Mouse (Mus musculus): ENCODE measurements around the gene Gapdh.

Gene Gapdh

DNA sequence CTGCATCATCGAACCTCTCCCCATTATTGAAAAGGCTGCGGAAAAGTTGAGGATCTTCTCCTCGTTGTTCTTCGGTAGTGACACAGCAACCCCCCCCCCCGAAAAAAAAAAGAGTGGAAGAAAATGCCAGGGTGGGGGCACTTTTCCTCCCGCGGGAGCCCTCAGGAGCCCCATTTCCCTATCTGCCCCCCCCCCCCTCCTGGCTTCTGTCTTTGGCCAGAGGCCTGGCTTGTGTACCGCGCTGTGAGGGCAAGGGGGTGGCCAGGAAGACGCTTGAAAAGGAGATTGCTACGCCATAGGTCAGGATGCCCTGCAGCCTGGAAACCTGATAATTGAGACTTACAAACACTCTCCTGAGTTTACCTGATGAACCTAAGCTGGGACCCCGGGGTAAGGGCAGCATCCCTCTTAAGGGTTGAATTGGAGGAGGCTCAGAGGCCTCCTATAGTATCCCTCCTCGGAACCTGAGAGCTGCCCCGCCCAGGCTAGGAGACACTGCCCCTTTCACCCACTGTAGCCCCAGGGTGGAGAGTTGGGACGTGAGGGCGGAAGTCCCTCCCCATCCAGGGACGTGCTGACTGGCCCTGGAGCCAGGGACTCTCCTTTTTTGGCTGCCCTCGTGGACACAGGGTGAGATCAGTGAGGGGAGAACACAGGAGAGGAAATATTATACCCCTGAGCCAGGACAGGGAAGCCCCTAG lies at the start of gene Gapdh:
Gene Gapdh, minus strand, starts transcription at position 417 of the 701 bp plus-strand sequence.
- in situ Hi-C loops (cut with MboI) = no loop called here

DNA sequence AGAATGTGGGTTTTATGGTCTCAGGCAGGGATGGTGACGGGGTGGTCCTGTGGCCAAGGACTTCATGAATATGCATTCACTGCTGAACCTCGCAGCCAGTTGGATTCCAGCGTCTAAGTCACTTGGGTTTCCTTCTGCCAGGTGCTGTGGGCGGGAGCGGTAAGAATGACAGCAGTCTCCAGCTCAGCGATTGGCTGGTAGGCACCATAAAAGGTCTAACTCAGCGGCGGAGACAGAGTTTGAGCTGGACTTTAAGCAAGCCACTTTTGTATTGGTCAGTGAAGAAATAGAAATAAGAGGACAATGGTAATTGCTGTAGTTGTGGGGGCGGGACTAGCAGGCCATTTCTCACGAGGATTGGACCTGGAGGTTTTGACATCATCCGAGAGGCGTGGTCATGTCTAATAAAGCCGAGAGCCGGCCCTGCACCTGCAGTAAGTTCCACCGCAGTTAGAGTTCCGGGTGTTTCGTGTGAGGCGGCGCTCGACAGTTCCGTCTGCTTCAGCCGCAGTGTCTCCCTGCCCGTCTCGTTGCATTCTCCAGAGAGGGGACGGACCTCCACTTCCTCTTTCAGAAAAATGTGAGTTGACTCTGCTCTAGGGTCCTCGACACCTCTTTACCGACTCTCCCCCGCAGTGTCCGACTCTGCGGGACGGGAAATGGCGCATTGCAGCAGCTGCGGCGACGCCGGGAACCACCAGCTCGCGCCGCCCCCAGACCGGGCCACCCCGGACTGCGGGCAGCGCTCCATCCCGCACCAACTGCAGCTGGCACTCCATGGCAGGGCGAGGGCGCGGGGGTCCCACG lies 49.1 kb upstream of the Gapdh start, which contains the start of gene Vamp1:
Gene Vamp1, plus strand, starts transcription at position 404 of the 807 bp plus-strand sequence.
- in situ Hi-C loops (cut with MboI) = loop anchor here (5.0 kb wide), 1 partner anchor 57 kb away; no protein-coding TSS in a partner anchor

DNA sequence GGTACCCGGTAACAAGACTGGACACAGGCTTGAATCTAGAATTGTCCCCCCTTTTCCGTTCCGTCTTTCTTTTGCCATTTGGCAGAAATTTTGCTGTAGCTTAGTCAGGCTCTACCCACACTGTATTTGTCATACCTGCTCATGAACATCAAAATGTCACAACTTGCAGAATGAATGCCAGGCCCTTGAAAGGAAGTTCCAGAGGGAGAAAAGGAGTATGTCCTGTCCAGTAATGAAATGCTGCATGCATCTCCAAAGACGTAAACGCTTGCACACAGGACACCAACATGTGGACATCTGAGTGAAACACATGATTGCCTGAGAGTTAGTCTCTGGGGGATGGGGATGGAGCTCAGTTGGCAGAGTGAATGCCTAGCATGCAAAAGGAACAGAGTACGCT lies 47.4 kb upstream of the Gapdh start:
- in situ Hi-C loops (cut with MboI) = no loop called here

DNA sequence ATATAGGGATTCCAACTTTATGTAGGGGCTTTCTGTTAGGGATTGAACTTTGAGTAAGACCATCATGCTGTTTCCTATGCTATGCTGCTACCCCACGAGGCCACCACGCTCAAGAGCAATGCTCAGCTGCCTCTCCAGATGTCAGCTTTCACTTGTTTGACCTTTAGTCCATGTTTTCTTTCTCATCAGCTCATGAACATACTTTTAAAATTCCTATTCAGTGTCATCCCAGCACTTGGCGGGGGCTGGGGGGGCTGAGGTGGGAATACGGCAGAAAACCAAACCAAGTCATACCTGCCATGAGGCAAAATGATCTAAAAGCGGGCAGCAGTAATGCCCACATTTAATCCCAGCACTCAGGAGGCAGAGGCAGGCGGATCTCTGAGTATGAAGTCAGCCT lies 46.9 kb upstream of the Gapdh start:
- in situ Hi-C loops (cut with MboI) = no loop called here

DNA sequence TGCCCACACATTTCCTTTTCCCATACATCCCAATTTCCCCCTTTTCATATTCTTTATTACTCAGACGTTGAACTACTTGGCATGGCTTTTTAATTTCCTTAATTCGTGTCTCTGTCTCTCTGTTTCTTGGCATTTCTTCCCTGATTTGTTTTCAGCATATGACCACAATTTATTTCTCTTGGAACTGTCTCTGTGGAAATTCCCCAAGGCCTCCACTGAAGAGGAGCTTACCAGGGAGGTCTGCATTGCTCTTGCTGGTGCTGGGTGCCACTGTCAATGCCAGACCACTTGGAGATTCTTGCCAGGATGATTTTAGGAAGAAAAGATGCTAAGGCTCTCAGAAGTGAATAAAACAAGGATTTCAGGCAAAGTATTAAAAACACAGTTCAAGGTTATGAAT lies 46.4 kb upstream of the Gapdh start:
- in situ Hi-C loops (cut with MboI) = no loop called here

DNA sequence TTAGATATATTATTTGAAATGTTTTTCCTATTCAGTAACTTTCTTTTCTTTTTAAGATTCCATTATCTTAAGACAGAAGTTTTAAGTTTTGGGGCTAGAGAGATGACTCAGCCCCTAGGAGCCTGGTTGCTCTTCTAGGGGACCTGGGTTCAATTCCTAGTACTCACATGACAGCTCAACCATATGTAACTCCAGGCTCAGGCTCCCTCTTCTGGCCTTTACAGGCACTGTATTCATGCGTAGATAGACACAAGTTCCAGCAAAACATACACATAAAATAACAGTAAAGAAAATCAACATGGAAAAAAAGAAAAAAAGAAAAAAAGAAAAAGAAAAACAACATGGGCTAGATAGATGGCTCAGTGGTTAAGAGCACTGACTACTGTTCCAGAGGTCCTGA lies 44.2 kb upstream of the Gapdh start:
- in situ Hi-C loops (cut with MboI) = no loop called here

DNA sequence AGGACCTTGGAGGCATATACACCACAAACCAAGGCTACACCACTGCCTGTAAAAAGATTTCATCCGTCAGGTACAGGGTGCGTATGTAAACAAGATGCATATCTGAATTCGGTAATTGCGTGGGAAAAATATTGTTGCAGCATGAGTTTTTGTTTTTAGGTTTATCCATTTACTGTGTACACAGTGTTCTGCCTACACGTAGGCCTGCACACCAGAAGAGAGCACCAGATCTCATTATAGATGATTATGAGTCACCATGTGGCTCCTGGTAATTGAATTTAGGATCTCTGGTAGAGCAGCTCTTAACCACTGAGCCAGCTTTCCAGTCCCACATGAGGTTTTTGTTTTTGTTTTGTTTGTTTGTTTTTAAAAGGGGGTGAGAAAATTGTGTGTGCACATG lies 30.9 kb upstream of the Gapdh start:
- in situ Hi-C loops (cut with MboI) = no loop called here

DNA sequence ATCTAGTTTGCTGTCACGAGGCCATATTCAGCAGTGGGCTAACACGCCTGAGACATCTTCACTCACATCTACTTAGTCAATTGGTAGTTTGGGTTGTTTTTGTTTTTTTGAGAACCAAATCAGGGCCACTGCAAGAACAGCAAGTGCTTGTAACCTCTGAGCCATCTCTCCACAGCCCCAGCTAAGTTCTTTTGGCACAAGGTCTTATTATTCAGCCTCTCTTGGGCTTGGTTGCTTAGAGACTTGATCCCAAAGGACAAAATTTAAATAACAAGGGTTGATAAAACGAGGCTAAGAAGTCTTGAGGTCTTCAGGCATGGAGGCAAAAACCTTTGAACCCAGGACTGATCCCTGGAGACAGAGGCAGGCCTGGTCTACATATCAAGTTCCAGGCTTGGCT lies 30.0 kb upstream of the Gapdh start:
- in situ Hi-C loops (cut with MboI) = no loop called here

DNA sequence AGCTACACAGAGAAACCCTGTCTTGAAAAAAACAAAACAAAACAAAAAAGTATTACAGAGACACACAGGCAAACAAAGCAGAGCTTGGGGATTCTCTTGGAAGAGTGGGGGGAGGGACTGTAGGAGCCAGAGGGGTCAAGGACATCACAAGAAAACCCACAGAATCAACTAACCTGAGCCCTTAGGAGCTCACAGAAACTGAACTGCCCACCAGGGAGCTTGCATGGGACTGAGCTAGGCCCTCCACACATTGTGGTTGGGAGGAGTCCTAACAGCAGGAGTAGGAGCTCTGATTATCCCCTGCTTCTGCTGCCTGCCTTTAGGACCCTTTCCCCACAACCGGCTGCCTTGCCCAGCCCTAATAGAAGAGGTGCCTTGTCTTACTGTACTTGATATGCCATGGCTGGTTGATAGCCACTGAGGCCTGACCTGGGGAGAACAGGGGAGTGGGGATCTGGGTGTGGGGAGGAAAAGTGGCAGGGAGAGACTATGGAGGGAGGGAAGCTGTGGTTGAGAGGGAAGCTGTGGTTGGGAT lies 29.3 kb upstream of the Gapdh start:
- in situ Hi-C loops (cut with MboI) = no loop called here

DNA sequence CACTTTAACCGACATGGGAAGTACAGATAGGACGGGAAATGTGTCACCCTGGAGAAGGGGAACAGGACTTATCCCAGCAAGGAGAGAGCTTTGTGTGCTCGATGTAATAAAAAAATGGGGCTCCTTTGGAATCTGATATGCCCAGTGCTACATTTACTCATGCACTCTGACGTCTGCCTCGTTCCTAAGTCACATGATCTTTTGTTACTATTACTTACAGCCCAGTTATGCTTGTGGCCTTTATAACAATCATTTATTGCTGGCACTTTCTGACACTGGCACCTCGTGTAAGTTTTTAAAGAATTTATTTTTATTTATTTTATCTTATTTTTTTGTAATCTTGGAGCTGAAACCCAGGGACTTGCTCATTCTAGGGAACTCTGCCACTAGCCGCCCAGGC lies 27.1 kb upstream of the Gapdh start:
- in situ Hi-C loops (cut with MboI) = no loop called here

DNA sequence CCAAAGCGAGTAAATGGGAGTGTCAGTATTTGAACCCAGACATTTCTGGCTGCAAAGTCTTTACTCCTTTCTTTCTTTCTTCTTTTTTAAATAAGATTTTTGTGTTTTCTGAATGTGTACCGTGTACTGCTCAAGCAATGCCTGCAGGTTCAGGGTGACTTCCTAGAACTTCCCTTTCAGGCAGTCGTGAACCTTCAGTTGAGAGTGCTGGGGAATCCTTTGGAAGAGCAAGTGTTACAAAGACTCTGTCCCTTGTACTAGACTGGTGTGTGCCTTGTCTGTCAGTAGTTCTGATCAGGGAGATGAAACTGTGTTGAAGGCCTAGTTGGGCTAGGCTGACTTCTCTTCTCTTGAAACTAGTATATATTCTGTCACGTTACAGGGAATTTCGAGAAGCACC lies 26.6 kb upstream of the Gapdh start:
- in situ Hi-C loops (cut with MboI) = no loop called here

DNA sequence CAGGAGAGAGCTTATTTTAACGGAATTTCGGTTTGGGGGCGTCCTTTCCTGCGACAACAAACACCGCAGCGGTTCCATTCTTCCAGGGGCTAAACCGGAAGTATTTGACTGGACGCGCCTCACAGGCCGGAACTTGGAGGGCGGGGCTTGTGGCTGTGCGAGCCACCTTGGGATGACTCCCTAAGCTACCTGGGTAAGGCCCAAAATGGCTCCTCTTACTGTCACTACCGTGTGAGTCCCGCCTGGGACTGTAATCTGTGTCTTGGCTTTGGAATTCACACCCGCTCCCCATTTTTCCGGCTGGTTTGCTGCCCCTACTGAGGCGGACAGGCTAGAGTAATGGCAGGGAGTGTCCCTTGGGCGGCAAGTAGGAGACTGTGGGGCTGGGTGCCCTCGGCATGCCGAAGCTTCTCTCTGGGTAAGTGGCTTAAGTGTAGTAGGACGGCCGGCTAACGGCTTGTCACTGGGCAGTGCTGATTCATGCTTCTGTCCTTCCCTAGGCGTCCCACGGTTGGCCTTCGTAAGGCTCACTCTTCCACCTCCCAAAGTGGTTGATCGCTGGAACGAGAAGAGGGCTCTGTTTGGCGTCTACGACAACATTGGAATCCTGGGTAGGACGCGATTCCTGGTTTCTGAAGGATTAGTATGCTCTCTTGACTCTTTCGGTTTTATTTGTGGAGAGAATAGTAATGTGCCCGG lies 25.9 kb upstream of the Gapdh start:
- in situ Hi-C loops (cut with MboI) = no loop called here

DNA sequence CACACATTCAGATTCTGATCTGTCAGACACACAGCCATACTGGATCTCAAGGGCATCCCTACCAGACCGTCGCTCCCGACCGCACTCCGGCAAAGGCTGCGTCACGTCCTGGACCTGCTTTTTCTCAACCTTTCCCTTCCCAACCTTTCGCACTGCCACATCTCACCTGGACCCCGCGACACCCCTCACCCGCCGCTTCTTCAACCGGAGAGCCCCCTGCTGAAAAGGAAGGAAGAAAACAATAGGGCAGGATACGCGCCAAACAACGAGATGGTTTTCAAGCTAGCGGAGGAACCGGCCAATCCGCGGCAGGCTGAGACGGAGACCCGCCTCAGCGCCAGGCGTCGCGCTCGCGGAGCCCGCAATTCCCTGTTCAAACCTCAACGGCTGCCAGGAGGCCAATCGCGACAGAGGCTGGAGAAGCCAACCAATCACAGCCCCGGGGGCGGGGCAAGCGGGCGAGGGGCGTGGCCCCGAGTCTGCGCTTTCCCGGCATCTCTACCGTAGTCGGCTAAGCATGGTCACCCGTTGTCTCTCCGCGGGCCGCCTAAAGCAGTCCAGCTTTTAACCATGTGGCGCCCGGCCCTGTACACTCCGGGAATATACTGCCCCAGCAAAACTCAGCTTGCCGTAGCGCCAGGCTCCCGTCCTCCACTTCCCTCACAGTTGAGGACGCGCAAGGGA lies 25.2 kb upstream of the Gapdh start, which contains the start of the genes Ncapd2 and Mrpl51:
Gene Ncapd2, minus strand, starts transcription at position 370 of the 684 bp plus-strand sequence.
Gene Mrpl51, plus strand, starts transcription at position 470 of the 684 bp plus-strand sequence.
- in situ Hi-C loops (cut with MboI) = no loop called here

DNA sequence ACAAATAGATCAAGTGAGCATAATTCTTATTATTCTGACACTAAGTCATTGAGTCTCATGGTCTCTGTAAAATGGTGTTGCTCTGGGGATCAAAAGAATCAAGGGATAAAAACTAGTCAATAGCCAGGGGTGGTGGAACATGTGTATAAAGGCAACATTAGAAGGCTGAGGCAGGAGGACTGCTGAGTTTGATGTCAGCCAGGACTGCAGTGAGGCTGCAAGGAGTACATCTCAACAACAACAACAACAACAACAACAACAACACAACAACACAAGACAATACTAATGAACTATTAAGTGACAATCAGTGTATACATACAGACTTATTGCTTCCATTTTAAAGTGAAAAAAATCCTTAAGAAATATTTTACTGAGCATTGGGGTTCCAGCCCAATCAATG lies 24.5 kb upstream of the Gapdh start:
- in situ Hi-C loops (cut with MboI) = no loop called here

DNA sequence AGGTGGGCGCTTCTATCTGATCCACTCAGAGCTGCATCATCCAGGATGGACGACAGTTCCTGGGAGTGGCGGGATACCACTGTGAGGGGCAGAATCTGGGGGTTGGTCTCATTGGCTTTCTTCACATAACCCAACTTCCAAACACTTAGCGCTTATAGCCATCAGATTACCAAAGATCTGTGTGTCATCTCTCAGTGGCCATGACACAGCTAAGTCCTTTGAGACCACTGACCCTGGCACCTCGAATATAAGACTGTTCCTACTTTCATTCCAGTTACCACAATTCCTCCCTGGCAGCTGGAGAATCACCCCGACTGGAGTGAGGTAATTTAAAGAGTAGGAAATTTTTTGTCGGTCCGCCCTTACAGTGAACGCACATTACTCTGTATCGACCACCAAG lies 19.9 kb upstream of the Gapdh start:
- in situ Hi-C loops (cut with MboI) = no loop called here

DNA sequence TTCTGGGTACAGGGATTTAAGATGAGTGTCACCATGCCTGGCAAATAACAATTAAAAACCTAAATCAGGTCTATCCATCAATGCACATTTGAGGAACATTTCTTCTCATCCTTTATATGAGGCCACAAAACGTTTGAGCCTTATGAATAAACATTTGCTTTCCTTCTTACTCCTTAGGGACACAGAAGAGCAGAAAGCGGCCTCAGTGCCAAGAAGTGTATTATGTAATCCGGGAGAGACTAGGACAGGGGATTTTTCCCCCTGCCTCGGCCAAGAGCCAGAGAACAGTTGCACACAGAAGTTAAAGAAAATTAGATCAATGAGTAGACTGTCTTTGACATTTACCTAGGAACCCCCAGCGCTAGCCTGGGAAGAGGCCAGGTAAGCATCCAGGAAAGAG lies 15.9 kb upstream of the Gapdh start:
- in situ Hi-C loops (cut with MboI) = no loop called here

DNA sequence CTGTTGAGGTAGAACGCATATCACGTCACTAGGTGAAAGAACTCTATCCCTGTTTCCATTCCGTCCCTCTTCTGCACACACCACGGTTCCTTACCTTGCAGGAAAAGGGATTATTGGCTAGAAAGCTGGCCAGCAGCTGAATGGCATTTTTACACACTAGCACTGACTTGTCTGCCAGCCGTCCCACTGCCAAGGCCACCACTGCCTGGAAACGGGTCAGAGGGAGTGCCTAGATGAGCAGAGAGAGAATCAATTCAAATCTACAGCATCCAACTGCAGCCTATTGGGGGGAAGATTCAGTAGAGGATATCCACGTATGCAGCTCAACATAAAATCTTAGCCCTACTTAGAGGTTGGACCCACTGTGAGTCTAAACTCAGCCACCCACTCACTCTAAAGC lies 13.3 kb upstream of the Gapdh start:
- in situ Hi-C loops (cut with MboI) = no loop called here

DNA sequence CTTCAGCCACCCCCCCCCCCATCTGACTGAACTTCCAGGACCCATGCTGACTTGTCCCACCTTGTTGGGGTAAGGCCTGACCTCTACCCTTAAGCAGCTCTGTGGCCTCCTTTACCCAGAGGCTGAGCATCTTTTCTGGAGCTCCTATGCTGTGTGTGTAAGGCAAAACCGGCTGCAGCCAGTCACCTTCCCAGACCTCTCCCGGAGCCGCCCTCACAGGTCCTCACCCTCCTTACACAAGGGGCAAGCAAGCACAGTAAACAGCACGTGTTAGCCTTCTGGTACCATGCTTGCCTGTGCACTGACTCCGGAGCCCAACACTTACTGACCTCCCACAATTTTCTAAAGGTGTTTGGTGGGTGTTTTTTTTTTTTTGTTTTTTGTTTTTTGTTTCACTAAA lies 9.2 kb upstream of the Gapdh start:
- in situ Hi-C loops (cut with MboI) = no loop called here

DNA sequence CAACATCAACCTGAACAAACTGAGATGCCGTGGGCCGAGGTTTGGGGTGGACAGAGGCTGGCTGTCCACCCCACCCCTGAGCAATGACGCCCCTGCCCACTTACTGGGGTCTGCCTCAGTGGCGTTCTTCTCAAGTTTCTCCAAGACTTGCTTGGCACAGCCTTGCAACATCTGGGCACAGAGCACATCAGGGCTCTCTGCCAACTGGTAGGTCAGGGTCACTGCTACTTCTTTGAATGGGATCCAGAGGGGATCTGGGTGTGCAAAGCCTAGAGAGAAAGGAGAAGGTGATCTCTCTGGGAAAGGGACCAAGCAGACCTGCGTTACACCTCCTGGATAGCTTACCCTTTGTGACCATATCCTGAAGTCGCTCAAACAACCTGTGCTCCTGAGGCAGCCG lies 7.0 kb upstream of the Gapdh start:
- in situ Hi-C loops (cut with MboI) = no loop called here

DNA sequence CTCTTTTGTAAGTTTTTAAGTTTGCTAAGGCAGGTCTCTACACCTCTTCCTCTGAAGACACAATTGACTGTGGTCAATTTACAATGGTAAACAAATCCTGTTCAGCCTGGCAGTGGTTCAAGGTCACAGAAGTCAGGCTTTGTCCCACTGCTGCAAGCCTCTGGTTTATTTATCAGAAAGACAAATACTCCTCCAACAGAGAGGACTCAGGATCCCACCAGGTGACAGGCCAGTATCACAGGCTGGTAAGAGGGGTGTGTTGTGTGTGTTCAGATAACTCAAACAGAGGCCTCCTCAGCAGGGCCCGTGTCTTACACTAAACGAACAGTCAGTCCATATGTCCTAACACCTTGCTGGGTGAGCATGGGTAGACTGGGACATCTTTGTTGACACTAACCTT lies 6.2 kb upstream of the Gapdh start:
- in situ Hi-C loops (cut with MboI) = no loop called here

DNA sequence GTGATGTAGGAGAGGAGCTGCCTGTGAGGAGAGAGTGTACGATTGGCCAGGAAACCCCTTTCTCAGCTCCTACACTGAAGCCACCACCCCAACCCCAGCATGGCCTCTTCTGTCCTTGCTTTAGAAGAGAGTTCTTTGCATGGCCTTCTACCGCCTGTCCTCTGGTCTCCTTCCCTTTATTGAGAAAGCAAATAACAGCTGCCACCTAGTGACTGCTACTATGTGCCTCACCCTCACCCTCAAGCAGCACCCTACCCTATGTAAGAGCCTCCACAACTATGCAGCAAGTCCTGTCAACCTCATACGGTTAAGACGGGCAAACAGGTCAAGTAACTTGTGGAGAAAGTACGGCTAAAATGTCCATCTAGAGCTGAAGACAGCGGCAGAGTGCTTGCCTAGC lies 3.9 kb upstream of the Gapdh start:
- in situ Hi-C loops (cut with MboI) = no loop called here

DNA sequence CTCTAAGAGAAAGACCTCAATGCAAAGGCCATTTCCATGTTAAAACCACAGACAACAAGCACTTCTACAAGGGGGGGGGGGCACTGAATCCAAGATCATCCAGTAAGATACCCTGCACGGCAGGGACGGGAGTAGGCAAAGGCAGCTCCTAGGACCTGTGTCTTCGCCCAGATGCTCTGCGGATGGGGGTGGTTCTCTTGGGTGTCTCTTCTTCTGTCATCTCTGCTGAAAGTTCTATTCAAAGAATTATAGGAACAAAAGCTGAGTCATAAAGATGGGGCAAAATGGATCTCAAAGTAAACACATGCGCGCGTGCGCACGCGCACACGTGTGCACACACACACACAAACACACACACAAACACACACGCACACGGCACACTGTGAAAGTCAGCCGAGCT lies 1.8 kb upstream of the Gapdh start:
- in situ Hi-C loops (cut with MboI) = no loop called here

Data from mature B cell (primary cell).